Mouse (Mus musculus): ENCODE results near the gene Umod.

- TF ChIP-seq POLR2A (IDR thresholded peaks at IDR 0.05; ENCODE audit: low read depth, low read length) (no peak), CTCF (conservative IDR thresholded peaks at IDR 0.05; ENCODE audit: insufficient read depth, insufficient read length, low read depth, low read length) (no peak)
Measured at GRCm38 (mm10) chr7:119528617-119529016, 49.5 kb upstream of the Umod start.

All from kidney, adult 2 months (tissue).